Mouse (Mus musculus): ENCODE measurements around the gene Fbxw5.

Gene Fbxw5

DNA sequence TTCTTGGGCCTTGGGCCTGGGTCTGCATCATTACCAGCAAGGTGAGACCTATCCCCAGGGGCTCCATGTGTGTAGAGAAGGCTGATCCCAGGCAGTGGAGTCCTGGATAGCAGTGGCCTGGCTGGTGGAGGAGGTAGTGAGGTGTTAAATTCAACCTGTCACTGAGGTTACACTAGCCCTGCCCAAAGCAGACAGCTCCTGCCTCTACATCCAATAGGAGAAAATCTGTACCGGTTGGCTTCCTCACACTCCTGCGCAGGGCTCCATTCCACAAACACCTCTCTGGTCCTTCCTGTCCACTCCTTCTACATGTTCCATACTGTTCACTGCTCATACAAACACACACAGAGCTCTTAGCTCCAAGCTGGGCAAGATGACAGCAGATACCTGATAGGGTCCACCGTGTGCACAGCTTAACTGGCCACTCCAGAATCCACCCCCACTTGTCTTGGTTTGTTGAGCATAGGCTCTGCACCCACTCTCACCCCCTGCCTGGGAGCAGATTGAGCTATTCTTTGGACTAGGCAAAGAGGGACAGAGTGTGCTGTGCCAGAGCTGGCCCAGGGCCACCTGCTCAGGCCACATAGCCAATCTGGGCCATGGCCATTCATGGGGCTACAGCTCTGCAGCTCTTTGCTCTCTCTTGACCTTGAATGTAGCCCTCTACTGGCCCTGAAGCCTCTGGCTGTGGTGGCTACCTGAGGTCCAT is 22.4 kb upstream of the Fbxw5 start:
- in situ Hi-C loops (cut with MboI, MseI), result no loop called here

DNA sequence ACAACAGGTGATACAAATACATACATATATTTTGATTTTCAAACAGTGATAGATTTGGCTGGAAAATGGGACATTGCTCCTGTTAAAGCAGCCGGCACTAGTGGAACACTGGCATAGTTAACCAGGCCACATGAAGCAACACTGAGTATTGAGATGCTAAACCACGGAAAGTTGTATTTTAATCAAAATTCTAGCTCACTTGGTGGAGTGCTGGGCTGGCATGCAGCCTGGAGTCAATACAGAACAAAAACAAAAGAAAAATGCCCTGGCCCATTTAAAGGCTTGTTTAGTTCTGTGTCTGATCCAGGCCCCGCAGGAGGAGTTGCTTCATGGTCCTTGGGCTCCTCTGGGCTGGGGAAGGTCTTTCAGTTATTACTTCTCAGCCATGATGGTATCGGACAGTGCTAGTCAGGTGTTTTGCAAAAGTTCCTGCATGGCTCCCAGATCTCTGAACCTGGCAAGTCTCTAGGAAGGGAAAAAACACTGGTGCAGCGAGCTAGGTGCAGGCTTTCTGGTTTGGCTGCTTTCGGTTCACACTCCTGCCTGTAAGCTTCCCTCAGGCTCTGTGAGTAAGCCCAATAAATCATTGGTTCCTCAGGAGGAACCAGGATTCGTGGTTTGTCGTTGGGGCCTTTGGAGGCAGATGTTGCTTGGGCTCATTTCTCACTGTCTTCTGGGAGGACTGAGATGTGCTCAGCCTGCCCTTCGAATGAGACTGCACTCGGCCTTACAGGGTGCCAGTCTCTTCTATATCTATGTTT is 20.8 kb upstream of the Fbxw5 start:
- in situ Hi-C loops (cut with MboI, MseI), result no loop called here

DNA sequence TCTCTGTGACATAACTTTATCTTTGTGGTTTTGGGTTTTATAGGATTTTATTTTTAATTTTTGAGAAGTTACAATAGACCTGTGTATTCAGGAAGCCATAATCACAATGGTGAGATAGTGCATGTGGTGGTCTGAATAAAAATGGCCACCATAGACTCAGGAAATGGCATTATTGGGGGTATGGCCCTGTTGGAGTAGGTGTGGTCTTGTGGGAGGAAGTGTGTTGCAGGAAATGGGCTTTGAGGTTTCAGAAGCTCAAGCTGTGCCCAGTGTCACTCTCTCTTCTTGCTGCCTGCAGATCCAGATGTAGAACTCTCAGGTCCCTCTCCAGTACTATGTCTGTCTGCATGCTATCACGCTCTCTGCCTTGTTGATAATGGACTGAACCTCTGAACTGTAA is 20.0 kb upstream of the Fbxw5 start:
- in situ Hi-C loops (cut with MboI, MseI), result no loop called here

DNA sequence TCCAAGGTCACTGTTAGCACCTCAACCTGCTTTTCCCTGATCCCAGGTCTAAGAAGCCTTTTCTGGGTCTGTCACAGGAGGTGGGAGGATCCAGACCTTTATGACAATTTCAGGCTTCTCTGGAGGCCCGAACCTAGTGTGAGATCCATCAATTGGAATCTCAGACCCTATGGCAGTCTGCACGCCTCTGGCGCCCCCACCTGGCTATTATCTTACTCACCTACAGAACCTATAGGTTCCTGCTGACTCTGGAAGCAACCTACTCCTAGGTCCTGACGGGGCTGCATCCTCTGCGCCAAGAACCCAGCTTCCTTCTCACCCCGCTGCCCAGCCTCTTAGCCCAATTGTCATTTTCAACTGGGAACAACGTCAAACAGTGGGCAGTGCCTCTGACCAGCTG is 17.6 kb upstream of the Fbxw5 start:
- in situ Hi-C loops (cut with MboI, MseI), result no loop called here

DNA sequence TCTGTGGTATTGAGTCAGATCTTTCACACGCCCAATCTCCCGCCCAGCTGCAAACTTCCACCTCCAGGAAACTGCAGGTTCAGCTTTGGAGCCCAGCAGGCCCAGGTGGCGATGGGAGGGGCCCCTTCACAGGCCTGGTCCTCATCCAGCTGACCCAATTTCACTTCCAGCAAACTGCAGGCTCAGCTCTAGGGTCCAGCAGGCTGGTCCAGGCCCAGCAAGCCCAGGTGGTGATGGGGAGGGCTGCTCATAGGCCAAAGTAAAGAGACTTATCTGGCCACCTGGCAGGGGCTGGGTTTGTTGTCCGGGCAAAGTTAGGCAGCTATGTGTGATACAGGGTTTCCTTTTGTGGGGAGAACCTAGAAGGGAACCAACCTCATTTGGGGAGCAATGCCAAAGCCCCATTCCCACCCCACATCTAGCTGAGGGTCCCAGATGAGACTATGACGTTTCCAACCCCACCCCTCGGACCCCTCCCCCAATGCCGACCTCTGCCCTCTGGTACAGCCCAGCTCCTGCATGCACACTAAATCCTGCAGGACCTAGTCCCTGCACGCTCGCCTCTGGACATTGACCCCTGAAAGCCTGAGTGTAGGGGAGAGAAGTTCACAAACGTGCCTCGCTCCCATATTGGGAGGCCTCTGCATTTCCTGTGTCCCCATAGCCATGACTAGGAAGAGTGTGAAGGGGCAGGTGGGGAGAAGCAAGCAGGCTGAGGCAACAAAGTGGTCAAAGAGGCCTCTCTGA is 15.5 kb upstream of the Fbxw5 start:
- in situ Hi-C loops (cut with MboI, MseI), result no loop called here

DNA sequence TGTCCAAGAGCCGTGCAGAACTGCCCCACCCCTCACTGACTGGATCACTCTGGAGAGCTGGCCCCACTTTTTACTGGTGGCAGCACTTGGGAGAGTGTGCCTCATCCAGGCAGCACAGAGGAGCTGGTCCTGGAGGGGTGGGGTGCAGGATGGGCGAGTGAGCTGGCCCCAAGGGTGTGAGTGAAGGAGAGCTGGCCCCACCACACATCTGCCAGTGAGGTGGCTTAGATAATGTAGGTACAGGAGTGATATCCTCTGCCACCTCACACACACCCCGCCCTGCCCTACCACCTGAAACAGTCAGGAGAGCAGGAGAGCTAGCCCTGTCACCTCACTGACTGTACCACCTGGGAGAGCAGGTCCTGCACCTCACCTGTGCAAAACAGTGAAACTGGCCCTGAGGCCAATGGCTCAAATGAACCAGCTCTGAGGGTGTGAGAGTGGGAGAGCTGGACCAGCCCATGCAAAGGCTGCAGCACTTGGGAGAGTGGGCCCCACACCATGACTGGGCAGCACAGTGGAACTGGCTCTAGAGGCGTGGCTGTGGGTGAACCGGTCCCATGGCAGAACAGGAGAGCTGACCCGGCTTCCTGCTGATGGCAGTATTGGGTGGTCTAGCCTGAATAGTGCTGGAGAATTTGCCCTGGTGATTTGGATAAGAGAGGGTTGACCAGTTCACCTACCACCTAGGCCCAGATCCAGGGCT is 12.4 kb upstream of the Fbxw5 start:
- in situ Hi-C loops (cut with MboI, MseI), result no loop called here

DNA sequence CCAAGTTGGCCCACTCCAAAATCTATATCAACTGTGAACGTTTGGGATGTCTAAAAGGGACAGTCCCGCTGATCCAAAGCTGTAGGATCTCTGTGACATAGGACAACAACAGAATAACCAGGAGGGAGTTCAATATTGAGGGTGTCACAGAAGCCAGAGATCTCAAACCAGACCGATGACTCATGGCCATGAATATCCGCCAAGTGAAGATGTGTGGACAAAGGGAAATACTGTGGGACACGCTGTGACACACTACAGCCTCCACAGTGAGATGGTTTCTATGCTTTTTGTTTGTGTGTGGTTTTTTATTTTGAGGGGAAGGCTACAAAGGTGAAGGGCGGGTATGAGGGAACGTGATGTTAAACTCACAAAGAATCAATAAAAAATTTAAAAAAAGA is 11.9 kb upstream of the Fbxw5 start:
- in situ Hi-C loops (cut with MboI, MseI), result no loop called here

DNA sequence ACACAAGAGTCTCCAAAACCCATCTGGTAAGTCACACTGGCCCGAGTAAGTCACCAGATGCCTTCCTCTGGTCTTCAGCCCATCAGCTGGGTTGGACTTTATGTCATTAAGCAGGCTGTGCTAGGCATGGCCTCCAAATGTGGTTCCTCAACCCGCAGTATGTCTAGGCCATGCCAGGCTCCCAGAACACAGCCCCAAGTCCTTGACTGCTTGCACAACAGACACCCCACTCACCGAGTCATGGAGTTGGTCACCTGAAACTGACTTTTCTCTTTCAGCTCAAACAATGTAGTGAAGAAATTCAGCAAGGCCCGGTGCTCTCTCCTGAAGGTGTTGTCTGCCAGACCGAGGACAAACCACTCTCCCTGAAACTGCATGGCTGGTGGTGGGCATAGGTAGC is 7.6 kb upstream of the Fbxw5 start:
- in situ Hi-C loops (cut with MboI, MseI), result no loop called here

DNA sequence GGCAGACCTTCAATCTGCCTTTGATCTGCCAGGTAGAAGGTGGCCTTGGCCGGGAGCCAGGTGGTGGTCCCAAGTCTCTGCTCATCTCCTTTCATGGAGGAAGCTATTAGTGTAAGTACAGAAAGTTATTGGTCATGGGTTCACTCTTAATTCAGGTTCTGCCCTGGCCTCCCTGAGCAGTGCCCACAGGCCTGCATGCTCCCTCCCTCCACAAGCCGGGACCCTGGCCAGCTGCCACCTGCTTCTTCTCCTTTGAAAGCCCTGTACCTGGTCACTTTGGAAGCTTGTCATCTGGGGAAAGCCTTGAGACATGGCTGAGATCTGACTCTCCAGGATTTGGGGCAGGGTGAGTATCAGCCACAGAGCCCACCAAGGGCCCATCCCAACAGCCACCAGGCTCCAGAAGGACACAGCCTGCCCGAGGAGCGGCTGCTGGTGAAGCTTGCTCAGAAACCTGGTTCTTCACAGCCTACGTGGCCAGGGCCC is 7.0 kb upstream of the Fbxw5 start, which contains the start of gene Lcn12:
Lcn12 (minus strand) TSS at position 436 of the 486 bp plus-strand sequence.
- in situ Hi-C loops (cut with MboI, MseI), result no loop called here

DNA sequence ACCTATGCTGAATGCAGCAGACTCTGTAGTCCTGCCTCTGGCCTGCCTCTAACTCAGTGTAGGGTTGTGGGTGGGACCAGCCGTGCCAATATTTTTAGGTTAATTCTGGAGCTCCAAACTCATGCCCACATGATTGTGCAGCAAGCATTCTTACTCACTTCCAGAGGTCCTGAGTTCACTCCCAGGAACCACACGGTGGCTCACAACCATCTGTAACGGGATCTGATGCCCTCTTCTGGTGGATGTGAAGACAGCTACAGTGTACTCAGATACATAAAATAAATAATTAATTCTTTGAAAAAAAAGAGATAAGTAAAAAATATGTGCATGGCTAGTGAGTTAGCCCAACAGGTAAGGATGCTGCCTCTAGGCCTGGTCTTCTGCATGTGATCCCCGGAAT is 4.1 kb upstream of the Fbxw5 start:
- in situ Hi-C loops (cut with MboI, MseI), result no loop called here

DNA sequence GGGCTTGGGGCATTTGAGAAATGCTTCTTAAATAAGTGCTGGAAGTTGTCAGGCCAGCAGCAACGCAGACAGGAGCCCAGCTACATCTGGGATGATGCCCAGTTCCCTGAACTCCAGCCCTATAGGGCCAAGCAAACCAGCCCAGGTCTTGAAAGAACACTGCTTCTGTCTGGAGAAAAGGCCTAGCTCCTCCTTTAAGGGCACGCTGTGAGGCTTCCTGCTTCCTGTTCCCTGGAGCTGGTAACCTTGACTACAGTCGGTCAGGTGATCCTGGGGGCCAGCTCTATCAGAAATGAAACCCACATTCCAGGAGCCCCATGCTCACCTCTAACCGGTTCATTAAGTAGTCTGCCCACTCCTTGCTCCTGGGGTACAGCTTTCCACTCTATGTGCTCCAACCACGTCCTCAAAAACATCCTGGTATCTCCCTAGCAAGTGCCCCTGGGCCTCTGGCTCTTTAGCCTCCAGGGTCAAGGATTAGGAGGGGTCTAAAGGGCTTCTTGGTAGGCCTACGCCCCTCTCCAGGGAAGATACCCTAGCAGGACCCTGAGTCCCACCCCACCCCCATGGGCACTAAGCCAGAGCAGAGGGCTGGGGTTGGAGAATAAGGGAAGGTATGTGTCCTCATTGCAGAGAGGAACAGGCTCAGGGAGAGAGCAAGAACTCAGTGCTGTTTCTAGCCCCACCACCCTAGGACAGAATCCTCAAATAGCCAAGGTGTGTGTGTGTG is 2.5 kb upstream of the Fbxw5 start:
- in situ Hi-C loops (cut with MboI, MseI), result no loop called here

DNA sequence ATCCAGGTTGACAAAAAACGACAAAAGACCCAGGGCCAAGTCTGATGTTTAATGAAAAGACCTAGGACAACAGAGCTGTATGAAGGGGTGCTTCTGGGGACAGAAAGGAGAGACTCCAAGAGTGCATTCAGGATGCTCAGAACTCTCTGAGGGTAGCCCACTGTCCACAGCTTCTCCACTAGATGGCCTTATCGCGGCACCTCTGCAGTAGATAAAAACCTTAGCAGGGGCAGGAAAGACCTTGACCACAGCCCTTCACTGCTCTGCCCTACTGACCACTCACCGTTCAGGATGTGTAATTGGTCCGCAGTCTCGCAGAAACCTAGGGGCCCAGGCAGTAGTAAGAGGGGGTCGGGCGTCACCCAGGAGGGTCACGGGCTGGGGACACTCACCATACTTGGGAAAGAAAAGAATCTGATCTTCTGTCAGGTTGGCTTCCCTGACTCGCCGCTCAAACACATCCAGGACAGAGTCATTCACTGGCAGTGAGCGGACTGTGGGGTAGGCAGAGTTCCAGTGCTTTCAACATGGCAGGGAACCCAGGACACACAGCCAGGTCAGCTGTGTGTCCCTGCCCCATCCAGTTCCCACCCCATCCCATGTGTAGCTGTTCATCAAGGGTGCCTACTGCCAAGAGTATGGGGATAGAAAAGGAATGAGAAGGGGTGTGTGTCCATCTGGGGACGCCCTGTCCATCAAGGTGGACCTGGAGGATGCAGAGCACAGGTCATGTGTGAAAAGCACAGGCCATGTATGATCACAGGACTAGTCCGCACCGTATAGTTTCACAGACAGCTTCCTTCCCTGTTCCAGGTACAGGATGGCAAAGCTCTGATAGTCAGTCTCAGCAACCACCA is 1.7 kb upstream of the Fbxw5 start:
- in situ Hi-C loops (cut with MboI, MseI), result no loop called here

DNA sequence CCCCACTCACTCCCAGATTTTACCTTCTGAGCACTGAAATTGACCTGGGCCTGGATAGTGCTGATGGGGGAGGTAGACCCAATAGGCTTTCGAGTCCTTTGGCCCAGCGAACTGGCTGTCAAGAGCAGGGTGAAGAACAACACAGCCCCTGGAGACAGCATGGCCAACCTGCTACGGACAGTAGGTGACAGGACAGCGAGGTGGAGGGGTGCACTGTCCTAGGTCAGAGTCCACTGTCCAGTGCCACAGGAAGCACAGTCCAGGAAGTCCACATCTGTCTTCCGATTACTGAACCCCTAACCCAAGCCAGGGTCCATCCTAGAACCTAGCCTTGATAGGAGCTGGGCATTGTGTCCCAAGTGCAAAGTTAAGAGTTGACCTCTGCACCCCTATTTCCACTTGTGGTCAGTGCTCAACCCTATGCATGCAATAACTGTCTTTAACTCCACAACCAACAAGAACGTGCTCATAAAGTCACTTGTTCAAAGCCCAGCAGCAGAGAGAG is 427 bp upstream of the Fbxw5 start:
- in situ Hi-C loops (cut with MboI, MseI), result no loop called here

DNA sequence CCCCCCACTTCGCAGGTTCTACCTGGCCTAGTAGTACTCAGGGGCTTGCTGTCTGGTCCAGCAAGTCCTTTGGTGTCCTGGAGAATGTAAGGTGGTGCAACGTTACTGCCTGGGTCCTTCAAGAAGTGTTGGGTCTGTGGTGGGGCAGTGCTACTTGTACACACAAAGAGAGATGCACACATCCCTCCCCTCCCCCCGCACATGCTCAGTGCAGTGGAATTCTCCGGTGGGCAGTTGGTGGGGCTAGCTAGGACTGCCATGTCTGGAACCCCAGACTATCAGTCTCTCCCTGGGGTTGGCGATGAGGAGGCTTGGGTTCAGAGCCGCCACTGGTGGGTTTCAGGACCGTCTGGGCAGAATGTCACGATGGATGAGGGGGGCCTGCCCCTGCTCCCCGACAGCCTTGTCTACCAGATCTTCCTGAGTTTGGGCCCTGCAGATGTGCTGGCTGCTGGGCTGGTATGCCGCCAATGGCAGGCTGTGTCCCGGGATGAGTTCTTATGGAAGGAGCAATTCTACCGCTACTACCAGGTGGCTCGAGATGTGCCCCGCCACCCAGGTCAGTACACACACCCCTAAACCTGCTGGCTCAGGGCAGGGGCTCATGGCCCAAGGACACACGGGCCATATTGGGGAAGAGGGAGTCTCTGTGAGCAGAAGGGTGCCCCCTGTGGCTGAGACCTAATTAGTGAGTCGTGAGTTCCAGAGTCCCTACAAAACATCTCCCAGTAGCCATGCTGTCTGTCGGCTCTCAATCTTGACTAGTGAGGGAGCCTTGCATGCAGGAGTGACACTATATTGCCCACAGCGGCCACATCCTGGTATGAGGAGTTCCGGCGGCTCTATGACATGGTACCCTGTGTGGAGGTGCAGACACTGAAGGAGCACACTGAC is 1.3 kb downstream of the Fbxw5 start, which contains the start of gene C8g:
C8g (minus strand) TSS at position 127 of the 894 bp plus-strand sequence.
- in situ Hi-C loops (cut with MboI, MseI), result no loop called here

DNA sequence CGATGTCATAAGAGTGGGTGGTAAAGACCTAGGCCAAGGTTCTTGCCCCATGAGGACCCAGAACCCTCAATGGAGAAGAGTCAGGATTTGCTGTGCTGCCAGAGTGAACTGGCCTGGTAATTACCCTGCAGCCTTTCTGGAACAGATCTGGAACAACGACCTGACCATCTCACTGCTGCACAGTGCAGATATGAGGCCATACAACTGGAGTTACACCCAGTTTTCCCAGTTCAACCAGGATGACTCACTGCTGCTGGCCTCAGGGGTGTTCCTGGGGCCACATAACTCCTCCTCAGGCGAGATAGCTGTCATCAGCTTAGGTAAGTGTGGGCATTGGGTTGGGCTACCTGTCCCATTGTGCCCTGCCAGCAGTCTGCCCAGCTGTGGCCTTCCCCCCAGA is 2.2 kb downstream of the Fbxw5 start:
- in situ Hi-C loops (cut with MboI, MseI), result no loop called here

DNA sequence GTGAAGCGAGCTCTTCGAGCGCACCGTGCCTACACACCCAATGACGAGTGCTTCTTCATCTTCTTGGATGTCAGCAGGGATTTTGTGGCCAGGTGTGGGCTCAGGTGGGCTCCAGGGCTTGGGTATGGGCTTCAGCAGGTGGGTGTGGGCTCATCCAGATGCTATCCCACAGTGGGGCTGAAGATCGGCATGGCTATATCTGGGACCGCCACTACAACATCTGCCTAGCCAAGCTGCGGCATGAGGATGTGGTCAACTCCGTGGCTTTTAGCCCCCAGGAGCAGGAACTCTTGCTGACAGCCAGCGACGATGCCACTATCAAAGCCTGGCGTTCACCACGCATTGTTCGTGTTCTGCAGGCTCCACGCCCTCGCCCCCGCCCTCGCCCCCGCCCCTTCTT is 4.0 kb downstream of the Fbxw5 start:
- in situ Hi-C loops (cut with MboI, MseI), result no loop called here

DNA sequence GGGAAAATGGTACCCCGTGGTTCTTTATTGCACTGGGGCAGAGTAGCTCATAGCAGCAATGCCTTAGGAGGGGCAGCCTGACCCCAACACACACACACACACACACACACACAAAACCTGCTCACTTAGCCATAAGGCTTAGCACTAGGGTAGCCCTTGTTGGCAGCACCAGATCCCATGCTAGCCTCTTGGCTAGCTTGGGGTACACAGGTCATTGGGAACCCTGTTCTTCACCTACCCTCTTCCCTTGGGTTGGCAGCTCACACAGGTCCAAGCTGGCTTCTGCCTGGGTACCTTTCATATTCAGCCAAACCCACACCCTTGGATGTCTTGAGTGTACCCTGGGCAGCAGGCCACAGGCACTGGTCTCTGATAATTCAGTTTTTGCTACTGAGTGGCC is 4.5 kb downstream of the Fbxw5 start:
- in situ Hi-C loops (cut with MboI, MseI), result no loop called here

DNA sequence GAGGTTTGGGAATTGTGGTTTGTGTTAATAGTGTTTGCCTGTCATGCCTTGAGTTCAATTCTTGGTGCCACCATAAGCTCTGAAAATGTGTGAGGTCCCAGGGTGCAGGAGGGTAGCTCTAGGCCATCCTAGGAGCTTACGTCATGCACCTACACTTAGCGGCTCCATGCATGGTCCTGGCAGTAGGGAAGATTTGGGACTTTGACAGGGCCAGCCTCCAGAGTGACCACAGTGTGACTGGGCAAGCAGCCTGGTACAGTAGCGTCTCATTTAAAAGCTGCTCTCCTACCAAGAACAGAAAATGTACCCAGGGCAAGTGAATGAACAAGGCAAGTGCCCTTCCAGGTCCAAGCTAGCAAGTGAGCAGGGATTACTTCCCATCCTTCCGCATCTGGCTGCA is 5.3 kb downstream of the Fbxw5 start:
- in situ Hi-C loops (cut with MboI, MseI), result no loop called here

DNA sequence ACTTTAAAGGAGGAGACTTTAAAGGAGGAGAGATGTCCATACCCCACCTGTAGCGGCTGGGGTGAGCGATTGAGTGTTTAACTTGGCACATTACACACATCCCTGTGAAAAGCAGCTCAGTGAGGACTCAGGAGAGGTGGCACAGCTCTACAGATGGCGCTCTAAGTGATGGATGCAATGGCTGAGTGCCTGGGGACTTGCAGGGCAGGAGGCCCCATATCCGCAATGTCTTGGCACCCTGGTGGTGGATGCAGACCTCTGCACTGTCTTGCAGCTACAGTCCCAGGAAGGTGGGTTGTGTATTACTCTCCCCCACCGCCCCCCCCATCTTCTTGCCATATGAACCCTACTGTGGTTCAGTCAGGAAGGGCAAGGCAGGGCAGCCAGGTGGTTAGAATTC is 6.4 kb downstream of the Fbxw5 start:
- in situ Hi-C loops (cut with MboI, MseI), result no loop called here

All from regulatory T cell (primary cell).